Mouse (Mus musculus): ENCODE data around the gene Nuak2. TPM values are rescaled to one million over a fixed set of nuclear protein-coding genes. Genes with fewer than 3 reads are reported as not detected.

The Nuak2 gene
- polyA plus RNA-seq, 1 experiment from 2014 or later, result 49.9 TPM

DNA sequence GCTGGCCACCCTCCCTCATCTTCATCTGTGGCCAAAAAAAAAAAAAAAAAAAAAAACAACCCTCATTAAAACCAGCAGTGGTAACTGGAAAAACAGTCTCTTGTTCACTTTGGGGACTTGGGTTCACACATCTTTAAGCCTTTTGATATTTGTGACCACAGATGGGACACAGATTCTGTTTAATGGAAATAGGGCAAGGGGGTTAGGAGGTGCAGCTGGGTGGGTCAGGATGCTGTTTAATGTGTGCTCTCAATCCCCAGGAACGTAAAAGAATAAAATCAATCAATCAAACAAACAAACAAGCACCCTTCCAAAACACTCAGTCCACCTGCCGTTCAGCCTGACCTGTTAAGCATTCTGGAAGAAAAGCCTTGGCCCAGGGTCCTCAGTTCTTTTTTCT lies 17.3 kb downstream of the Nuak2 start:
- H3K9me3 ChIP-seq, result no peaks in the 10 kb centered on the region
- WGBS, result 2% methylated on average over 2 of the region's 2 CpGs
- 0 out of 2 replicates have a peak, but pooled peaks have one; percentile 0 for ATAC-seq (ENCODE audit: low FRiP score)
- H3K4me2 ChIP-seq, result 0 out of 2 replicates have a peak overlapping the region, but pooled peaks have one; percentile 3
- H3K27ac ChIP-seq, result peak overlapping the region; percentile 93
- no peaks in the 10 kb centered on the region for H3K27me3 ChIP-seq
- H3K4me1 ChIP-seq, result peaks cover 95% of the 10 kb centered on the region
- peaks cover 42% of the 10 kb centered on the region for H3K36me3 ChIP-seq (replicated peaks)
- no peak overlapping the region for H3K4me3 ChIP-seq (replicated peaks)
- H3K9ac ChIP-seq, result peak overlapping the region; percentile 36; the same call in 1 of the 2 replicates

DNA sequence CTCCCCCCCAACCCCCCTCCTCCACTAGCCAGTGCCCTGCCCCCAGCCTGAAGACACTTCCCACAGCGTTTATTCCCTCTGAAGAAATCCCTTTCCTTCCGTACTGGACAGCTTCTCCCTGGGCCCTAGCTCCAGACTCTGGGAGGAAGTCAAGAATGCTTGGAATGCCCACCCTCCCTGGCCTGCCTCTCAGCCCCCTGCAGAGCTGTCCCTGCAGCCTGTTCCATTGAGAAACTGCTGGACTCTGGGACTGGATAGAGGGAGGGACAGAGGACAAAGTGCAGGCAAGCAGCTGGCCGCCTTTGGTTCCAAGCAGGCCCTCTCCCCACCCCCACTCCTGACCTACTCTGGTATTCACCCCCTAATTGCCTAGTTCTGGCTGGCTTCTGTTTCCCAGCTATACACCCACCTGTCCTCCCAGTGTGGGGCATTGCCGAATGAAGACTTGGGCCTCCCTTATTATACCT lies 17.8 kb downstream of the Nuak2 start:
- Histone ChIP-seq H3K4me2 (peak overlapping the region; percentile 3; the same call in 1 of the 2 replicates), H3K36me3 (replicated peaks) (peaks cover 37% of the 10 kb centered on the region), H3K27me3 (no peaks in the 10 kb centered on the region), H3K4me1 (peaks cover 92% of the 10 kb centered on the region), H3K27ac (peak overlapping the region; percentile 93), H3K4me3 (replicated peaks) (no peak overlapping the region), H3K9ac (peak overlapping the region; percentile 36; the same call in 1 of the 2 replicates), H3K9me3 (no peaks in the 10 kb centered on the region)
- peak; percentile 81 for ATAC-seq (ENCODE audit: low FRiP score)
- WGBS, result 0% methylated on average over 4 of the region's 4 CpGs

DNA sequence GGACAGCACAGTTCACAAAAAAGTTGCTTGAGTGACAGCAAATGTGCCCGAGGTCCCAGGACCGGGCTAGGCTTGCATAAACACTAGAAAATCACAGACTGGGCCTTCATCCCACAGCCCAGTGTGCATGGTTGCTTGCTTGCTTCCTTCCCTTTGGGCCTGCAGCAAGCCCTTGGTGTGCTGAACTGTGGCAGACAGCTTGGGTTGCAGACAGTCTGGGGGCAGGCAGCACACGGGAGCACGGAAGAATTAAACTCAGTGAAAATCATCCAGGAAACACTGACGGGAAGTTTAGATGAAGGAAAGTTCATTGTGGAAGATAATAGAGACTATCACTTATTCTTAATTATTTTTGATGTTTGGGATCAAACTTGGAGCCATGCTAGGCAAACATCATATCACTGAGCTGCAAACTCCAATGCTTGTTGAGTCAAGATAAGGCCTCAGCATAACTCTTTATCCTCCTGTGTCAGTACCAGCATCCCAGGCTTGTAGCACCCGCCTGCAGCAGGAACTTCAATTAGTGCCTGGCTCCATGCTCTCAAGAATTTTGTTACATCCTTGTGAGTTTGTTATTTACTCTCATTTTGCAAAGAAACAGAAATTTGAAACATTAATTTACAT lies 18.4 kb downstream of the Nuak2 start:
- peak overlapping the region; percentile 36; the same call in 1 of the 2 replicates for H3K9ac ChIP-seq
- H3K9me3 ChIP-seq, result no peaks in the 10 kb centered on the region
- H3K4me3 ChIP-seq (replicated peaks), result no peak overlapping the region
- H3K36me3 ChIP-seq (replicated peaks), result peaks cover 34% of the 10 kb centered on the region
- H3K4me2 ChIP-seq, result peak overlapping the region; percentile 3; the same call in 1 of the 2 replicates
- no peak; the same call in 1 of the 2 replicates for ATAC-seq (ENCODE audit: low FRiP score)
- H3K27ac ChIP-seq, result peak overlapping the region; percentile 93
- peaks cover 89% of the 10 kb centered on the region for H3K4me1 ChIP-seq
- WGBS, result 10% methylated on average over 6 of the region's 6 CpGs
- no peaks in the 10 kb centered on the region for H3K27me3 ChIP-seq

DNA sequence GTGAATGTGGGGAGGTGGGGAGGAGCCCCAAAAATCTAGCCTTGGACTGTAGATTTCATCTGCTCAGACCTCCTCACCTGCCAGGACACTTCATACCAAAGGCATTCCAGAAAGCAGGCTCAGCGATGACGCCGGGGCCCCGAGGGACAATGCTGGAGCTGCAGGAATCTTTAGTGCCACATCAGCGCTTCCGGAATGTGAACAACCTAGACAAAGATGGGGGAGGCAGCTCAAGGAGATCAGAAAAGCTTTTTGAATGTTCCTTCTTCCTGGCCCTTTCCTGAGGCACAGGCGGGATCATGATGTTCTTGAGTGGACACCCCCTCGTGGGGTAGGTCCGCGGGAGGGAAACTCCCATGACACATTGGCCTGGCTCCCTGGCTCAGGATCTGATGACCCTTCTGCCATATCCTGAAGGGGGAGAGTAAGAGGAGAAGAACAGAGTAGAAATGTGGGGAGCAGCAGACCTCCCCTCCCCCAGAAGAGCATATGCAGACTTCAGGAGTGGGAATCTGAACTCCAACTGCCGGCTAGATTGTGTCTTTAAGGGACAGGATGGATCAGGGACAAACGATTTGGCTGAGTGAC lies 19.5 kb downstream of the Nuak2 start:
- peaks cover 78% of the 10 kb centered on the region for H3K4me1 ChIP-seq
- no peak for ATAC-seq (ENCODE audit: low FRiP score)
- WGBS, result 21% methylated on average over 12 of the region's 12 CpGs

DNA sequence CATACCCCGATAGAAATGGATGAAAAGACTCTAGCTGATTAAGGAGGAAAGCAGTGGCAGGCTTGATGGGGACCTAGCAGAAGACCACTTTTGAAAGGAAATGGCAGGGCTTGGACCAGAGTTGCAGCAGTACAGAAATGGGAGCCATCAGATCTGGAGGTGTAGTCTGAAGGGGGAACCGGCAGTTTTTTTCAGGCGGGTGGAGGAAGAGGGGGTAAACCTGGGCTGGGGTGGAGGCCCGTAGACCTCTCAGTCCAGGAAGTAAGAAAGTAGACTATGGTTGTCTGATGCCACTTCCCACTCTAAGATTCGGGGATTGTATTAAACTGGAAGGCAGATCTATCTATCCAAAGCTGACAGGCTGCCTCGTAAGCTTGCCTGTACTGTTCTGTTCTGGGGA lies 21.0 kb downstream of the Nuak2 start:
- ATAC-seq (ENCODE audit: low FRiP score), result no peak
- Histone ChIP-seq H3K9ac (no peak overlapping the region), H3K4me3 (replicated peaks) (no peak overlapping the region), H3K27me3 (no peaks in the 10 kb centered on the region), H3K27ac (no peak overlapping the region), H3K4me2 (no peak overlapping the region), H3K9me3 (no peaks in the 10 kb centered on the region), H3K4me1 (peaks cover 64% of the 10 kb centered on the region), H3K36me3 (replicated peaks) (peaks cover 8% of the 10 kb centered on the region)
- WGBS, result 70% methylated on average over 5 of the region's 6 CpGs

More for the DNA sequence above, 19.5 kb downstream of the Nuak2 start:
- peak overlapping the region; percentile 93 for H3K27ac ChIP-seq
- peaks cover 23% of the 10 kb centered on the region for H3K36me3 ChIP-seq (replicated peaks)
- no peaks in the 10 kb centered on the region for H3K27me3 ChIP-seq
- no peak overlapping the region for H3K4me2 ChIP-seq
- no peak overlapping the region for H3K9ac ChIP-seq
- H3K4me3 ChIP-seq (replicated peaks), result no peak overlapping the region
- H3K9me3 ChIP-seq, result no peaks in the 10 kb centered on the region

DNA sequence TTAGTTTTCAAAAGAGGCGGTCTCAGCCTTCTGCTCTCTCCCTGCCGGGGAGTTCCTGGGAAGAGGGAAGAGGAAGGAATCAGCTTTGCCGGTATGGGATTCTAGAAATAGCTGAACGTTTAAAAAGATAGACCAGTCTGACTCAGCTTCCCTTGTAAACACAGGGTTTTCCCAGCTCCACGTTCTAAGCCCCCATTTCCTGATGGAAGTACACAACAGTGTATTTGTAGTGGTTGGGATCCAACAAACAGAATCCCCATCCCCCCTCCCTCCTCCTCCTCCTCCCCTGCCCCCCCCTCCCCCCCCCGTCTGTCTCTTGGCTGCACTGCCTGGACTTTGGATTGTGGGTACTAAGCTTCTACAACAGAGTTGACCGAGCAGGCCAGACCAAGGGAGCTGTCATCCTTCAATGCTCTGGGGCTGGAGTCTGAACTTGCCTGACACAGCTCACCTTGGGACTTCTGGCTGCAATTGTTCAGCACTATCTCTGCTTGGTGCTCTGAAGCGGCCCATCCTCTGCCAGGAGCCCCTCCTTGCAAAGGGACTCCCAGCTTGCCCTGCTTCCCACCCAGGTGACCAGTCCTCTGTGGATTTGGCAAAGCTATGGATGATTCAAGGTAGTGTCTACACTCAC lies 22.2 kb downstream of the Nuak2 start:
- Histone ChIP-seq H3K4me1 (peaks cover 51% of the 10 kb centered on the region), H3K27me3 (no peaks in the 10 kb centered on the region), H3K9ac (no peak overlapping the region), H3K27ac (no peak overlapping the region), H3K4me2 (no peak overlapping the region), H3K36me3 (replicated peaks) (no peaks in the 10 kb centered on the region), H3K4me3 (replicated peaks) (no peak overlapping the region), H3K9me3 (no peaks in the 10 kb centered on the region)
- 49% methylated on average over 8 of the region's 8 CpGs for WGBS
- no peak for ATAC-seq (ENCODE audit: low FRiP score)

DNA sequence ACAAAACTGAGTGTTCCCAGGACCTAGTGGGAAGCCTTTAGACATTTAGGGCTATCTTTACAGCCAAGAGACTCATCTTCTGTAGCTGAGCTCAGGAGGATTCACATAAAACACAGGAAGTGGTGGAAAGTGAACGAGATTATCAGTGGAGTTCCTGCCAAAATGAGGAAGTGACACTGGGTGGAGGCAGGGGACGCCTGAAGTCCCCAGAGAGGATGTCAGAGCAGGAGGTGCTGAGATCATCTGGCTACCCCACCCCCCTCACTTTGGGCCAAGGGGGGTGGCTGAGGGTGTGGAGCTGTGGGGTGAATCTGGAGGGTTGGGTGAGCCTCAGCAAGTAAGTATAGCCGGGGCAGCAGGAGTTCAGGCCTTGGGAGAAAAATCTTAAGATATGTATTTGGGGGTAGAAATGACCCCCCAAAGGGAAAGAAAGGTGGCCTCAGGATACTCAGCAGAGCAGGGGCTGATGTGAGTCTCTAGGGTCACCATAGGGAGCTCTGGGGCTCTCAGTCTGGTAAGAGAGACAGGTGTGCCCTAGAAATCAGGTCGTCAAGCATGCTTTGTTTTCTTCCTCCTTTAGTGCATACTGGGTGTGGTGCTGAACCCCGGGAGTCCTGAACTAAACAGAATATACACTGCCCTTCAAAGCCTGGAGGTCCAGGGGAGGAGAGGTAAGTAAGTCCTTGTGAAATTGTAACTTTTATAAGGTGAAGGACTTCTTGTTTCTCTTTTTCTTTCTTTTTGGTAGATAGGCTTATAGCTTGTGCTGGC lies 26.0 kb downstream of the Nuak2 start:
- H3K4me2 ChIP-seq, result no peak overlapping the region
- 58% methylated on average over 5 of the region's 5 CpGs for WGBS
- no peak overlapping the region for H3K27ac ChIP-seq
- peaks cover 14% of the 10 kb centered on the region for H3K4me1 ChIP-seq
- ATAC-seq (ENCODE audit: low FRiP score), result no peak
- H3K9me3 ChIP-seq, result no peaks in the 10 kb centered on the region
- H3K36me3 ChIP-seq (replicated peaks), result no peaks in the 10 kb centered on the region
- no peak overlapping the region for H3K4me3 ChIP-seq (replicated peaks)
- H3K27me3 ChIP-seq, result no peaks in the 10 kb centered on the region
- no peak overlapping the region for H3K9ac ChIP-seq

DNA sequence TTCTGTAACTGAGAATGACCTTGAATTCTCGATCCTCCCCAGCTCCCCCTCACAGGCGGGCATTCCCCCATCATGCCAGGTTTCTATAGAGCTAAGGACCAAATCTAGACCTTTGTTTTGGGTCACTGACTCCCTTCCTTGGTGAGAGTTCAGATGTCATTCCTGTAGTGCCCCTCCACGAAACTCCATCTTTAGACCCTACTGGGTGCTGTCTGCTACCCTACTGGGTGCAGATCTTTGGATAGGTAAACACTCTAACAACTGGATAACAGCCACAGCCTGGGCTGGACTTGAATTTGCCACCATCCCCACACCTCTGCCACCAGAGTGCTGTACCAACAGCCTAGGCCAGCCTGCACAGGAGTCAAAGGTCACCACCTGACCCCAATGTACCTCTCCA lies 26.6 kb downstream of the Nuak2 start:
- H3K9ac ChIP-seq, result no peak overlapping the region
- H3K4me1 ChIP-seq, result peaks cover 8% of the 10 kb centered on the region
- H3K4me3 ChIP-seq (replicated peaks), result no peak overlapping the region
- 70% methylated on average over 3 of the region's 3 CpGs for WGBS
- no peaks in the 10 kb centered on the region for H3K9me3 ChIP-seq
- H3K4me2 ChIP-seq, result no peak overlapping the region
- no peak overlapping the region for H3K27ac ChIP-seq
- no peaks in the 10 kb centered on the region for H3K27me3 ChIP-seq
- H3K36me3 ChIP-seq (replicated peaks), result no peaks in the 10 kb centered on the region
- ATAC-seq (ENCODE audit: low FRiP score), result no peak

DNA sequence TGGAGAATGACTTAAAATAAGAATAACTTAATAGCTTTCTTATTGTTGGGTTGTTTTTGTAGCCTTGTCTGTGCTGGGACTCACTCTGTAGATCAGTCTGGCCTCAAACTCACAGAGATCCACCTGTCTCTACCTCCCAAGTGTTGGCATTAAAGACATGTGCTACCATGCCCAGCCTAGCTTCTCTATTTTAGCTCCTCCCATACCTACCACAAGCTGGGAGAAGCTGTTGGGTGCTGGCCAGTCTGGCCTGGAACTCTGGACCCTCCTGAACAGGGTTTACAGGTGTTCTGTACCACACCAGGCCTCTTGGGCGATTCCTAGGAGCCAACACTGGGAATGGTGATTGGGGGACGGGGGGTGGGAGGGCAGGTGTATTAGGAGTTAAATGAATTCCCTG lies 27.3 kb downstream of the Nuak2 start:
- Histone ChIP-seq H3K9ac (no peak overlapping the region), H3K36me3 (replicated peaks) (no peaks in the 10 kb centered on the region), H3K9me3 (no peaks in the 10 kb centered on the region), H3K4me1 (peaks cover 2% of the 10 kb centered on the region), H3K27ac (no peak overlapping the region), H3K4me2 (no peak overlapping the region), H3K4me3 (replicated peaks) (no peak overlapping the region), H3K27me3 (no peaks in the 10 kb centered on the region)
- 86% methylated on average over 2 of the region's 2 CpGs for WGBS
- ATAC-seq (ENCODE audit: low FRiP score), result no peak

DNA sequence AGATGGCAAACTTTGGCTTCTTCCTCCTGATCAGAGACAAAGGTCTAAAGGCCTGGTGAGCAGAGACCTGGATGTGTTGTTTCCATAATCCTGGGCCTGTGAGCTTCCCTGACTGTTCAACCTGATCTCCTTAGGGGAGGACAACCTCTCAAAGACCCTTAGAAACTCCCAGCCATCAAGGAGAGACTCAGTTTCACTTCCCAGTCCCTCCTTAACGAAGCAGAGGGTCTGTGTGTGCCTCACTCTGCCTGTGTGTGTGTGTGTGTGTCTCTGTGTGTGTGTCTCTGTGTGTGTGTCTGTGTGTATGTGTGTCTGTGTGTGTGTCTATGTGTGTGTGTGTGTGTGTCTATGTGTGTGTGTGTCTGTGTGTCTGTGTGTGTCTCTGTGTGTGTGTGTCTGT lies 27.7 kb downstream of the Nuak2 start:
- no peak overlapping the region for H3K4me3 ChIP-seq (replicated peaks)
- H3K27me3 ChIP-seq, result no peaks in the 10 kb centered on the region
- H3K4me2 ChIP-seq, result no peak overlapping the region
- no peaks in the 10 kb centered on the region for H3K9me3 ChIP-seq
- 84% methylated on average over 1 of the region's 1 CpGs for WGBS
- H3K27ac ChIP-seq, result no peak overlapping the region
- no peaks in the 10 kb centered on the region for H3K4me1 ChIP-seq
- H3K36me3 ChIP-seq (replicated peaks), result no peaks in the 10 kb centered on the region
- no peak for ATAC-seq (ENCODE audit: low FRiP score)
- H3K9ac ChIP-seq, result no peak overlapping the region

DNA sequence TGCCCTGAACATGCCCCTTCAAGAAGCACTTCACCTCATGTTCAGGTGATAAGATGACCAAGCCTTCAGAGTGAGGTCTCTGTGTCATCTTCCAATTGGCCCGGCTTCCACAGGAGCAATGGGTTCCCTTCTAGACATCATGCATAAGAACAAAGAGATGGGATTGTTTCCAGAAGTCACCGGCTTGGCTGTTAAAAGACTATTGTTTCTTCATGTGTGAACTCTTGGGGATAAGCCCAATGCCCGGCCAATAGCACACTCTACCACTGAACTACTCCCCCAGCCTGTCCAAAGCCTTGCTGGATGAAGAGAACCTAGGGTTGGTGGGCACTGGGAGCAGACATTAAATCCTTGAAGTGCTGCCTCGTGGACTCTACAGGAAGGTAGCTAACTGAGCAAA lies 29.6 kb downstream of the Nuak2 start:
- H3K4me3 ChIP-seq (replicated peaks), result no peak overlapping the region
- H3K27me3 ChIP-seq, result no peaks in the 10 kb centered on the region
- H3K9me3 ChIP-seq, result no peaks in the 10 kb centered on the region
- no peak overlapping the region for H3K4me2 ChIP-seq
- H3K36me3 ChIP-seq (replicated peaks), result no peaks in the 10 kb centered on the region
- ATAC-seq (ENCODE audit: low FRiP score), result no peak
- no peak overlapping the region for H3K27ac ChIP-seq
- H3K4me1 ChIP-seq, result no peaks in the 10 kb centered on the region
- 78% methylated on average over 4 of the region's 4 CpGs for WGBS
- H3K9ac ChIP-seq, result no peak overlapping the region

Data from forebrain, embryonic 12.5 days (tissue).